Mouse (Mus musculus): ENCODE results near the gene Obscn.

- TF ChIP-seq POLR2A (IDR thresholded peaks at IDR 0.05; ENCODE audit: insufficient read depth, low read depth, low read length) = no peak
- no peak for TF ChIP-seq CTCF (IDR thresholded peaks at IDR 0.05; ENCODE audit: insufficient read depth, low read depth, low read length)
Observed at GRCm38 (mm10) chr11:59087581-59087980, 48.6 kb downstream of the Obscn start.

Measured in olfactory bulb, adult 2 months (tissue).